Mouse (Mus musculus) heart, adult 11 months (tissue): ENCODE results near the gene Rnf150.
A peak's percentile ranks its signal among the peaks of the same experiment; 100 is the strongest.

Experiments used
- DNase-seq: peaks from one replicate; pipeline ENCODE4 v3.0.0; 2022

Rnf150 gene

DNA sequence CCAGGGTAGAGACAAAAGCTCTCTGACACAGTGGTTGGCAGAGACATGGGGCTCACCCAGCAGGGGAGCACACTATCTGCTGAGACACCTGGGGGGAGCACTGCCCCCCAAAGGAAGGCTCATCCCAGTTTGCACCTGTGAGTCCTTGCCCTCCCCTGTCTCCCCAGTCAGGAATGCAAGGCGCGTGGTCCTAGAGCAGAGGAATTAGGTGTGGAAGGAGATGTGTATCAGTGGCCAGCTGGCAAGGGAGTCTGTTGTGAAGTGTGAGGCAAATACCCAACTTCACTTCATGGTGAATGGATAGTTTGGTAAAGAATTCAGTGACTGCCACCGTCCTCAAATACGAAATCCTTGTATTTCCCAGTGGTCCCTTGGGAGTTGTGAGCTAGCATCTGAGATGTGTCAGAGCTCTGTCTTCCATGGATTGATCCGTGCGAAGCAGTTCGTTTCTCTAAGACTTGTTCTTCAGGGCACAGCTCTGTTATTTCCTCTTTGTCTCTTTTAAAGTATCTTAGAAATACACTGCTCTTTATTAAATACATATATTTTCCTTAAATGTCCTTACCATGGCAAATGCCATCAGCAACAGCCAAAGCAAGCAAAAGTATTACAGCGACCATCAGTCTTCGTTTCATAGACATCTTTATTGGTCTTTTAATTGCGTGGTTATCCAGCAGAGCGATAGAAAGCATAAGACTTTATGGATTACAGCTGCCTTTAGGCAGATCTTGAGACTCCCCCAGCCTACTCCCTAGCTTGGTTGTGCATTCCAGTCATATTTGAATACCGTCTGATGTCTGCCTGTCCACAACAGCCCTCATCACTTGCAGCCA, 215.8 kb downstream of the Rnf150 start:
- DNase-seq: peak; percentile 85

DNA sequence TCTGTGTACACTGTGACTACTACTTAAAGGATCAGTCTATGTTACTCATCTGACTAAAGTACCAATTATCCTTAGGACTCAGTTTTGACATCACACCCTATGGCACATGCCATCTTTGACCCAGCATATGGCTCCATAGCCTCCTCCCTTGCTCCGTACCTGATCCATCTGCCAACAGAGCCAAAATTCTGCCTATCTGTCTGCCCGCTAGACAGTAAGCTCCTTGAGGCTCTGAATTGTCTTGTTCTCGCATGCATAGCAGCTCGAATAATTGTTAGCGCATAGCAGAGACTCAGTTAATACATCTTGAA, 216.3 kb downstream of the Rnf150 start:
- DNase-seq: peak; percentile 35

DNA sequence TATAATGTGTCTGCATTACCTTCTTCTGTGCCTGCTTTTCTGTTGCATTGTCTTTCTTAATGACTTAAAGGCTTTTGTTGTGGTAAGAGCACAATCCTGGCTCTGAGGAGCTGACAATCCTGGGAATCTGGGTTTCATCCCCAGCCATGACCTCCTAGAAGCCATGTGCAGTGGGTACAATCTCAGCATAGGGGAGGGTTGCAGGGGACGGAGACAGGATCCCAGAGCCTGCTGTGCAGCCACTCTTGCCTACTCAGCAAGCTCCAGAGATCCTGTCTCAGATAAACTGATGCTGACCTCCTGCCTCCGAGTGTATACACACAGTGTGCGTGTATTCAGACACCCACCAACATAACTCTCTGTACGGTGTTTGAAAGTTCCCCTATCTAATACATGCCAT, 218.1 kb downstream of the Rnf150 start:
- peak; percentile 87 for DNase-seq

DNA sequence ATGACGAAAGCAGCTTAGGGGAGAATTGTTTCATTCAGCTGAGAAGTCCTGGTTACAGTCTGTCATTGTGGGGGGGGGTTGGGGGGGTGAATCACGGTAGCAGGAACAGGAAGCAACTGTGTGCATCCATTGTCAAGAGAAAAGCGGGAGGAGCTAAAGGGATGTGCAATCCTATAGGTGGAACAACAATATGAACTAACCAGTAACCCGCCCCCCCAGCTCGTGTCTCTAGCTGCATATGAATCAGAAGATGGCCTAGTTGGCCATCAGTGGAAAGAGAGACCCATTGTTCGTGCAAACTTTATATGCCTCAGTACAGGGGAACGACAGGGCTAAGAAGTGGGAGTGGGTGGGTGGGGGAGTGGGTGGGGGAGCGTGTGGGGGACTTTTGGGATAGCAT, 218.7 kb downstream of the Rnf150 start:
- DNase-seq: peak; percentile 52

DNA sequence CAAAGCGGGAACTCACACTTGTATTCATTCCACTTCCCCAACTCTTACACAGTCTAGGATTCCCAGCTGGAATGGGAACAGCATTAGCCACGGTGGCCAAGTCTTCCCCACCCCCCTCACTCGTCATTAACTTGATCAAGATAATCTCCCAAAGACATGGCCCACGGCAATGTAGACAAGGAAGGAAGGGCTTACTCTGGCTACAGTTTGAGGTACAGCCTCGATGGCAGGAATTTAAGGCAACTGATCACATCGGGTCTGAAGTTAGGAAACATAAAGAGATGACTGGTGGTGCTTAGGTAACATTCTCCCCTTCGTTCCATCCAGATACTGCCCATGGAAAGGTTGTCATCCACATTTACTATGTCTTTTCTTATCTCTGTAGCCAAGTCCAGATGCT, 219.1 kb downstream of the Rnf150 start:
- peak; percentile 54 for DNase-seq

DNA sequence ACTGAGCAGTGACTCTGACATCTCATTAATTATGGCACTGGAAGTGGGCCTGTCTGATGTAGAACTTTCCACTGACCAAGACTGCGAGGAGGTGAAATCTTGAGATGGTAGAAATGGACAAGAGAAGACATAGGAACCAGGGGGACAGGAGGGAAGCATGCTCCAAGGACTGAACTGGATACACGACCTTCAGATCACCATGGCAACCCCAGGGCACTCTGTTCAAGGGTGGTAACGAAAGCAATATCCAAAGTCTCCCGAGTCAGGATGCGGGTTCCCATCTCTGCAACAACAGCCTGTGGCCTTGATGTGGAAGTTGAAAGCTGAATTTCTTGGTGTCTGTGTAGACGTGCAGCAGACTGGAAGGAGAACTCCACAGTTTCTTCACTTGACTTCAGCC, 220.3 kb downstream of the Rnf150 start:
- DNase-seq: peak; percentile 76

DNA sequence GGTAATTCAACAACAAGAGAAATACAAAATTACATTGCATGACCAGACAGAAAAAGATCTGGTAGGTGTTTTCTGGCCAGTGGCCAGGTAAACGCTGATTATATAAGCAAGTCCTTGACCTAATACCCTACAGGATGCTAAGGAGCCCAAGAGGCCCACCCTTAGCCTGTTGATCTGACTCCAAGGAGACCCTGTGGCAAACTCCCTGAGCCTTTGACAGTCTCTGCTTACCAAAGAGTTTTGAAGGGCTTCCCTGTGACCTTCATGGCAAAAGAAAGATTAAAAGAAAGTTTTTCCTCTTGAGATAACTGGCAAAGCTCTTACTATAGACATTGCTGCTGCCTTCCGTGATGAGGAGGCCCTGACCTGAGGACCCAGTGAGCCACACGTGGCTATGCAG, 222.4 kb downstream of the Rnf150 start:
- DNase-seq: peak; percentile 67

DNA sequence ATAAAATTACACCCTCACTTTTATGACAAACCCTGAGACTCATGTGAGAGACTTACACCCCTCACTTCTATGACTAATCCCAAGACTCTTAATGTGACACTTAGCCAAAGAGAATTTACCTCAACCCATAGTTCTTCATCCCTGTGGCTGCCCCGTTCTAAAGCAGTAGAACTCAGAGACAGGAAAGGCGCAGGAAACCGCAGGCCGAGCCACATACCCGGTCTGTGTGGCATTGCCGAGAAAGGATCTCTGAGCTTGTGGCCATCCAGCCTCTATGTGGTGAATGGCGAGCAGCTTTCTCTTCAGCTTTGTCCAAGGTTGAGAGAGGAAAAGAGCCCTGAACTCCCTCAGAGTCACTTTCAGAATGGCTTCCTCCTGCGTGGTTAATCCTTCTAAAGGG, 223.5 kb downstream of the Rnf150 start:
- DNase-seq: peak; percentile 96

DNA sequence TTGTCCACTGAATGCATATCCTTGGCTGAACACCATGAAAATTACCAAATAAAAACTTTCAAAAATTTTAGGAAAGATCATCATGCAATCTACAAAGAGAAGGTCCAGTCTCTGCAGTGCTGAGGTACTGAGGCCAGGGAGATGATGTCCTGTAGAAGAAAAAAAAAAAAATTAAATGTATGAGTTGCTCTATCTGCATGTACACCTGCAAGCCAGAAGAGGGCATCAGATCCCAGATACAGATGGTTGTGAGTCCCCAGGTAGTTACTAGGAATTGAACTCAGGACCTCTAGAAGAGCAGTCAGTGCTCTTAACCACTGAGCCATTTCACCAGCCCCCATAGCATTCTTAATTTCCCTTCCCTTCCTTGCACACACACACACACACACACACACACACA, 224.4 kb downstream of the Rnf150 start:
- DNase-seq: peak; percentile 14

DNA sequence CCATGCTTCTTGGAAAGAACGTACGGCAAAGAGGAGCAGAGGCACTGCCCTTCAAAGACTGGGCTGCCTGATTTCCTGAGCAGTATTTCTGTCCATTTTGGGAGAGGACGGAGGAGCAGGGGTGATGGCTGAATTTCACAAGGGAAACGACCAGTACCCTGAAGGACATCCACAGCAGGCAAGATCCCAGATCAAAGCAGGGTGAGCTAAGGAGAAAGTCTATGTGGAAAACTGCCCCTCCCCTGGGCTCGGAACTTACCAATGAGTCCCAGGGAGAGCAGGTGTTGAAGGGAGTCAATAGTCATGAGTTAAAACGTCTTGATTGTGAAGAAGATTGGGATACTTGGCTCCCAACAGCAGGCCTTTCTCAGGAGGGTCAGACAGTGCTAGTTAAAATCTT, 225.0 kb downstream of the Rnf150 start:
- peak; percentile 66 for DNase-seq

DNA sequence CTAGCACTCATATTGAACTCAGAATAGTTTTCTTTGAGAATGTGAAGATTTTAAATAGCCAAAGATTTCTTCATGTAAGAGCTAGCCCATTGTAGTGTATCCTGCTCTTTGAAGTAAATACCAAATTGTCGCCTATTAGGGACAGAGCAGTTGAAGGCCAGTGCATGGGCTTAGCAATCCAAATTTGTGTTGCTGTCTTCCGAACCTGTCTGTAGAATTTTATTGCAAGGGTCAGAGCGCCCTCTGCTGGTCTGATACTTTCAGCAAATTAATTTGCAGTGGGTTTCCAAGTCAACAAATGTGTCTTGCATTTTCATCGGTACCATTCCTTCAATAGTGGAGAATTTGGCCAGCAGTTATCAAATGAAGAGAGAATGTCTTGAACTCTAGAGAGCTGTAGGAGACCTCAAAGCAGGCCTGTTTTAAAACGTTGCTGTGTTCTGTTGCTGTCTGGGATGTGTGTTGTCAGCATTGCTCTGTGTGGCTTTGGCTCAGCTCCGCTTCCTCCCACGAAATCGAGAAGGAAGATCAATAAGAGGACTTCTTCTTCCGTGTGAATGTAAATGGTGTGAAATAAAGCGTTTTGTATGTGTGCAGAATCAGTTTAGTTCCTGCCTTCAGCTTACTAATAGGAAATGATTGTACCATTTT, 226.3 kb downstream of the Rnf150 start:
- peak; percentile 96 for DNase-seq

DNA sequence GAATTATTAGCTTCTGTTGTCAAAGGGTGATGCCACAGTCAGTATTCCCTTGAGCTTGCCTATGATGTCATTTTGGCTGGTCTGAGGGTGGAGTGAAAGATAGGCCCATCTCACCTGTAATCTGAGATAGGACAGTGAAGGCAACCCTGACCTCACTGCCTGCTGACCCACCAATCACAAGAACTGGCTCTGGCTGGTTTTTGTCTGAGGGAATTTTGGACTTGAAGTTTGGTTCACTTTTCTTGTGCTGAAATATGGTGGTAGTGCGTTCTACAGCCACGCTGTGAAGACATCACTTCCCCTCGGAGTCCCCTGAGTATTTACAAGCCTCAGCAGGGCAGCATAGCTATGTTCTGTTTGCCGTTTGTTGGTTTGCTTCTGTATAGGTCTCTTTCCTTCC, 227.3 kb downstream of the Rnf150 start:
- DNase-seq: no peak

DNA sequence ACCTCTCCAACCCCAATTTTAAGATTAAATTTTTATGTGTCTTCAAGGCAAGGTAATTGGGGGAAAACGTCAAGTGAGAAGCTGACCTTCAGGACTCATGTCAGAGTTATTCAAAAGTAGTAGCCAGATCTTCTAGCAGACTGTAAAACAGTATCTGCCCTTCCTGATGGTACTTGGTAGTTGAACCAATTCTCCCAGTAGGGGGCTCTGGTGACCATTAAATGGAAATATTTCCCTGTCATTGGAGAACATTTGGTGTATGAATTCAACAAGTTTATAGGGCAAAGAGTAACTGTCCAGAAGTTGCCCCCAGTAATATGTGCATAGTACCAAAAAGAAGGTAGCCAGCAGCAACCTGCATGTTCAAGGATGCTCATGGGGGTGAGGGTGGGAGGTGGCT, 236.9 kb downstream of the Rnf150 start:
- peak; percentile 82 for DNase-seq

DNA sequence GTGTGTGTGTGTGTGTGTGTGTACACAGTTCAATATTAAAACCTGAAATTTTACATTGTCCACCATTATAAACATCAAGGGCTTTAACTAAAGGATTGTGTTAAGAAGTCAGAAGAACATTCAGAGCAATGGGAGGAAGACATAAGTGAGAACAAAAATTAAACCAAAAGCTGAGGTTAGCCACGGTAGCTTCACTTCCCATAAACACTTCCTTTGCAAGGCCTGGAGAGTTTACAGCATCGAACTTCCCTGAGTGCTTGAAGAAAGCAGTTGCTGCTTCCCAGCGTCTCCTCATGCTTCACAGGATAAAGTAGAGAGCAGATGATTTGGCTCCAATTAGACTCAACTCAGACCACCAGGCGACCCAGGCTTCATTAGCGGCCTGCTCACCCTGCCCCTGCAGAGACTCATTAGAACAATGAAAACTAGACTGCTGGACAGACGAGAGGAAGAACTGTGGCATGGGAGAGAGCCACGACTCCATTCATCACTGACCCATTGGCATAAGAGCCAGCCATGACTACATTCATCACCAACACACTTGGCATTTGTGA, 239.9 kb downstream of the Rnf150 start:
- peak; percentile 80 for DNase-seq

DNA sequence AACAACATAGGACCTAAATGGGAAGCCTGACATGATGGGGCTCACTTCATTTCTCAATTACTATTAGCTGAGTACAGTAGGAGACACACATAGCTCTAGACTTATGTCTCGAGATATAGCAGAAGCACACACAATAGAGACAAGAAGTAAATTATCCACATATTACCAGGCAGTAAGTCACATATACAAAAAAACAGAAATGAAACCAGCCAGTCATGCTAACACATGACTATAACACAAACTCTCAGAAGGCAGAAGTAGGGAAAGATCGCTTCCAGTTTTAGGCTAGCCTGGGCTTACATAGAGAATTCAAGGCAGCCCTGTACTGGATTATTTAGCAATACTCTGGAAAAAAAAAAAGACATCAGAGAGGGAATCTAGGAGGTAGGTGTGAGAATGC, 240.8 kb downstream of the Rnf150 start:
- DNase-seq: peak; percentile 35

DNA sequence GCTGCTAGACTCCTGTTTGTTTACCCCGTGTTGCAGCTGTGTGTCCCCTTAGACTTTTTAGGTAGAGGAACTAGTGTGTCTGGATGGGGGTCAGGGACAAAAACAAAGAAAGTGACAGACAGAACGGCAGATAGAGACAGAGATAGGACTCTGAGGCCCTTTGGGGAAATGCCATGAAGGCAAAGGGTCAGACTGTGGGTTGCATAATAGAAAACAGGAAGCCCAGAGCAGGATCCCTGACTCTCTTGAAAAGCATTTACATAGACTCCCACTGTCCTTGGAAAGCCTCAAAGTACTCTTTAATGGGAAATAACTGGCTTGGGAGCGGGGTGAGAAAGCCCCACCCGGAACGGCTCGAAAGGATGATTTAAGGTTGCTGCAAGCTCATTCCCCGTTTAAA, 246.6 kb downstream of the Rnf150 start:
- DNase-seq: peak; percentile 87

DNA sequence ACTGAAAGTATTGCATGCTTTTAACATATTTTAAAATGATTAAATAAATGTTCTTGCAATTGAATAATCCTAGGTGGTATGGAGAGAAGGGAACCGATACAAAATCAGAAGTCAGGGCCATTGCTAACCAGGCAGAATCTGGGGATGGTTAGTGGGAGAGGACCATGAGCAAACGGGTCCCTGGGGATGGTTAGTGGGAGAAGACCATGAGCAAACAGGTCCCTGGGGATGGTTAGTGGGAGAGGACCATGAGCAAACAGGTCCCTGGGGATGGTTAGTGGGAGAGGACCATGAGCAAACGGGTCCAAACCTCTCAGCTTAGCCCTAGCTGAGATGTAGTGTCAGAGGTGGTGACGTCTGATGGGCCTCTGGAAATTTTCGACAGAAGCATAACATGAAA, 247.0 kb downstream of the Rnf150 start:
- DNase-seq: peak; percentile 66

DNA sequence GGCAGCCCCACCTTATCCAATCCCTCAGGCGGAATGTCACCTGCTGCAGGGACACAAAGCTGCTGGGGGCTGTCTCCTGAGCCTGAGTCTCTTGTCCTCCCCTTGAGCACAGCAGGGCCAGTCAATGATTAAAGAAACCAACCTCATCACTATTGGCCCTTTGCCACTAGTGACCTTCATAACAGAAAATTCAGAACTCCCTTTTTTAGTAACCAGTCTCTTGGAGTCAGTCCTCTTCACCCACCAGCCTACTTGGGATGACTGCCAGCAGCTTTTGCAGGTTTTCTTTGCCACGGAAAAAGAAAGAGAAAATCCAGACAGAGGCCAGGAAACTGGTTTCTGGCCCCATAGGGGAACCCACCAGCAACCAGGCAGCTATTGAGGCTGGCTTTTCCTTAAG, 271.9 kb downstream of the Rnf150 start:
- no peak for DNase-seq

DNA sequence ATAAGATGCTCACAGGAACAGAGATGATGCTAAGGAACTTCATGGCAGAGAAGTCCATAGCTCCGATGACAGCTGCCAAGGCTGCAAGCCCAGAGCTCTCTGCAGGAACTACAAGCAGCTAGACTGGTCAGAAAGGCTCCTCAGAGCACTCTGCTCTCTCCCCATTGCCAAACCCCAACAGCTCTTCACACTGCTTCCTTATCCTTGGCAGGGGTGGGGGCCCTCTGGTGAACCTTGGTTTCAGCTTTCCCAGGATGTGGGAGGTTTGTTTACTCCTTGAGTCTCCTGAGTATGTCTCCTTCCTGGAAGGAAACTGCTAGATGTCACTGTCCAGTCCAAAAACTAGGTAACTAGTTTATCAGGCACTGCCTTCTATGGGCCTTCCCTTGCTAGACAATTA, 276.9 kb downstream of the Rnf150 start:
- peak; percentile 89 for DNase-seq

DNA sequence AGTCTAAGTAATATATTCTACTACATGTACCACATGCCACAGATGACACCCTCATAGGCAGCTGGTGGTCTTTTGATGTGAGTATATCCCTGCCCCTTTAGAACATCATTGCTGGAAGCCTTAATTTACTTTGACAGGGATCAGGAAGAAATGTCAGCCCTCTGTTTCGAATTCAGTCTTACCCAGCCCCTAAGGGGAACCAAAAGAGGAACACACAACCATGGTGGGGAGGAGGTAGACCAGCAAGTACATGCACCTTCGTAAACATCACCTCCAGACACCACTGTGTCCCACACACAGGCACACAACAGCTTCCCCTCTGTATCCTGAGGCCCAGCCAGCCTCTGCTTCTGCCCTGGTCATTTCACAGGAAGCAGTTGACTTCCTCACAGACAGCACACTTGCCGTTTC, 277.6 kb downstream of the Rnf150 start:
- peak; percentile 95 for DNase-seq
